Mouse (Mus musculus) heart, adult 2 months (tissue): ENCODE results near the gene Pop7.
A peak's percentile ranks its signal among the peaks of the same experiment; 100 is the strongest.

Experiments
- CTCF ChIP-seq: fragments of 200-600 bp; IDR thresholded peaks from 2 replicates; pipeline ENCODE4 v1.8.1; 2022; ENCODE audit warnings: antibody characterized with exemption, mild to moderate bottlenecking, moderate library complexity
- EP300 ChIP-seq: fragments of 200-500 bp; IDR thresholded peaks from 2 replicates; pipeline ENCODE4 v1.6.1; 2011; ENCODE audit warnings: low read depth, low read length, control low read depth; ENCODE audit not compliant: insufficient read depth
- POLR2A ChIP-seq: fragments of 200-500 bp; IDR thresholded peaks from 2 replicates; pipeline ENCODE4 v1.6.1; 2011; ENCODE audit warnings: mild to moderate bottlenecking, low read depth, low read length, control low read depth; ENCODE audit not compliant: insufficient read depth

- peak; percentile 100; the same call in 1 of the 2 replicates for TF ChIP-seq CTCF
- TF ChIP-seq EP300 = 0 out of 2 replicates have a peak, but pooled peaks have one; percentile 59
- peak; percentile 55 for TF ChIP-seq POLR2A
Measured at GRCm38 (mm10) chr5:137502667-137503110, 371 bp upstream of the Pop7 start.
